Mouse (Mus musculus) C2C12 (cell line): Measurements from ENCODE around the gene Gpat2.

Experiments used
- CTCF ChIP-seq: IDR thresholded peaks from one replicate; pipeline ENCODE4 v1.5.1; 2011; ENCODE audit not compliant: control insufficient read depth, insufficient read depth, insufficient read length
- MYOD1 ChIP-seq: IDR thresholded peaks from one replicate; pipeline ENCODE4 v1.6.1; 2011; ENCODE audit warnings: low read depth; ENCODE audit not compliant: control insufficient read depth, insufficient read length
- MYOG ChIP-seq: IDR thresholded peaks from one replicate; pipeline ENCODE4 v1.6.1; 2011; ENCODE audit not compliant: control insufficient read depth, insufficient read length; ENCODE audit errors: extremely low read depth
- USF1 ChIP-seq: IDR thresholded peaks from one replicate; pipeline ENCODE4 v1.6.1; 2011; ENCODE audit warnings: low read depth, mild to moderate bottlenecking, control low read depth, moderate library complexity

DNA sequence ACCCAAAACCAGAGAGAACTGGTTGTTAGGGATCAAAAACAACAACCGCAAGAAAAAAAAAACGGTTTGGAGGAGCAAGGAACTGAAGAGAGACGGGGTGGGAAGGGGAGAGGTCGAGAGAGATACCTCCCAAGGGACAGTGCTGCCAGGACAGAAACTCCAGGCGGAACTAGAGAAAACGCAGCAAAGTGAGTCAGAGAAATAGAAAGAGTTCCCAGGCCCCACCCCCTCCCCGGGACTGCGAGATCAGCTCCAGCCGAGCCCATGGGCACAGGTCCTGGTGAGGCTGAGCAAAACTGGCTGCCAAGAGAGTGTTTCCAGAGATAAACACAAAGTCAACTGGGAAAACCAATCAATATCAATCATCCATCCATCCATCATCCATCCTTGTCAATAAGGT lies 36.4 kb downstream of the Gpat2 start:
- no peak for TF ChIP-seq CTCF
- TF ChIP-seq MYOG: no peak
- TF ChIP-seq MYOD1: no peak
- TF ChIP-seq USF1: no peak
